Mouse (Mus musculus): ENCODE results near the gene Lysmd4. TPM values are rescaled to one million over a fixed set of nuclear protein-coding genes. Genes with fewer than 3 reads are reported as not detected.
"Not testable (repeated sequence)": the region's sequence is repeated elsewhere in the genome, so short reads cannot be mapped to it uniquely, and the experiment has no call there.

Gene Lysmd4
- total RNA-seq, 2 experiments from 2014 or later: 7.5 to 8.1 TPM

- no peak for DNase-seq
Measured at GRCm38 (mm10) chr7:67230640-67231140, 8.3 kb downstream of the Lysmd4 start.

- no peak for DNase-seq
Measured at GRCm38 (mm10) chr7:67232504-67232903, 10.2 kb downstream of the Lysmd4 start.

- DNase-seq: no peak
Measured at GRCm38 (mm10) chr7:67234797-67235196, 12.5 kb downstream of the Lysmd4 start.

GRCm38 (mm10) chr7:67236351-67236750 is 14.0 kb downstream of the Lysmd4 start:
- no peak for DNase-seq

GRCm38 (mm10) chr7:67237752-67238151 is 15.4 kb downstream of the Lysmd4 start:
- no peak for DNase-seq

- DNase-seq: no peak
Measured at GRCm38 (mm10) chr7:67241969-67242368, 19.6 kb downstream of the Lysmd4 start.

- no peak for DNase-seq
Measured at GRCm38 (mm10) chr7:67243121-67243893, 21.0 kb downstream of the Lysmd4 start.

- no peak for DNase-seq
Measured at GRCm38 (mm10) chr7:67243894-67244282, 21.5 kb downstream of the Lysmd4 start.

GRCm38 (mm10) chr7:67245255-67245654 is 22.9 kb downstream of the Lysmd4 start:
- DNase-seq: no peak

- DNase-seq: no peak
Measured at GRCm38 (mm10) chr7:67246067-67246466, 23.7 kb downstream of the Lysmd4 start.

- DNase-seq: peak; percentile 31
Measured at GRCm38 (mm10) chr7:67259828-67260563, 37.7 kb downstream of the Lysmd4 start.

- not testable (repeated sequence) for DNase-seq
Measured at GRCm38 (mm10) chr7:67270447-67270846, 48.1 kb downstream of the Lysmd4 start.

- no peak for DNase-seq
Measured at GRCm38 (mm10) chr7:67283581-67283980, 61.2 kb downstream of the Lysmd4 start.

- DNase-seq: no peak
Measured at GRCm38 (mm10) chr7:67287456-67287855, 65.1 kb downstream of the Lysmd4 start.

GRCm38 (mm10) chr7:67291356-67291755 is 69.0 kb downstream of the Lysmd4 start:
- no peak for DNase-seq

- no peak for DNase-seq
Measured at GRCm38 (mm10) chr7:67296419-67296818, 74.1 kb downstream of the Lysmd4 start.

- no peak for DNase-seq
Measured at GRCm38 (mm10) chr7:67304937-67305336, 82.6 kb downstream of the Lysmd4 start.

- no peak for DNase-seq
Measured at GRCm38 (mm10) chr7:67307078-67307477, 84.7 kb downstream of the Lysmd4 start.

GRCm38 (mm10) chr7:67308102-67308501 is 85.8 kb downstream of the Lysmd4 start:
- no peak for DNase-seq

GRCm38 (mm10) chr7:67310151-67310550 is 87.8 kb downstream of the Lysmd4 start:
- DNase-seq: no peak

GRCm38 (mm10) chr7:67313200-67313599 is 90.9 kb downstream of the Lysmd4 start:
- no peak for DNase-seq

GRCm38 (mm10) chr7:67318697-67319096 is 96.4 kb downstream of the Lysmd4 start:
- no peak for DNase-seq

GRCm38 (mm10) chr7:67320359-67320758 is 98.0 kb downstream of the Lysmd4 start:
- DNase-seq: no peak
